In the genomic region with DNA sequence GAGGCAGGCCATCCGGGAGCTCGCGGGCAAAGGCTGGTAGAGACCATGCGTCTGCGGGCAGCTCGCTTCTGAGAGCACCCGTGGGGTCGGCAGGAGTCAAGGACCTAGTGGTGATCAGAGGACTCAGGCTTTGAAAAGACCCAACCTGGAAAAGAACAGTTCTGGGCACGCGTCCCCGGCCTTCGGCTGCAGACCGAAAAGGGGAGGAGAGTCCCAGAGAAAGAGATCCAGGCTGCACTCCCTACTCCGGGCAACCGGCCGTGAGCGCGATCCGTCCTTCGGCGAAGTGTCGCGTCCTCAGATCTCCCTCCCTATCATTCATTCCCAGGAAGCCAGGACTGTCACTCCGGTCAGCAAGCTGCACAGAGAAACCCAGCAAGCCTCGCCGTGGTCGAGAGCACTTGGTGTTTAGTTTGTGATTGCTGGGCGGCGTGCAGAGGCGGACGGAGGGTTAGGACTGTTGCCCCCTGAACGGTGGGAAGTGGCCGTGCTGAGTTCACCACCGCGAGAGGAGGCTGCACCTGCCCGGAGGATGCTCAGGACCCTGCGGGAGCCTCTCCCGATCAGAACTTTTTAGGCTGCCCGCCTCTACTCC, we compare ENCODE assay signal across 9 mouse cellular contexts. TPM values are rescaled to one million over a fixed set of nuclear protein-coding genes. Genes with fewer than 3 reads are reported as not detected.
DNase-seq lines count a peak whose midpoint lies in the region; ATAC-seq lines count a peak whose summit lies in the region.
"Had no signal": no experiment of that assay in that cellular context is flagged by ENCODE, and none has a peak within 500 bp of the region (broad histone marks: within the 10 kb centered on the region; RNA-seq: fewer than 3 reads in every experiment).

No protein-coding gene starts in this region.

- no peaks in the 10 kb centered on the region for H3K36me3 ChIP-seq in neural tube, embryonic 14.5 days (ENCODE audit: control insufficient read depth, insufficient read depth, low read length)

- intact Hi-C loops in left cerebral cortex, postnatal 4 days (cut with DNase I), result loop anchor here (2.0 to 10.0 kb wide), 5 partner anchors 176 to 520 kb away; no protein-coding TSS in a partner anchor

- H3K27ac ChIP-seq in neural tube, embryonic 14.5 days (ENCODE audit: low read depth, low read length), result peak overlapping the region; percentile 98
- H3K27ac ChIP-seq: macrophage had no signal

- H3K9ac ChIP-seq in neural tube, embryonic 14.5 days (replicated peaks; ENCODE audit: low read depth, low read length), result peak overlapping the region; percentile 93

- peak overlapping the region; percentile 86 for H3K4me3 ChIP-seq in neural tube, embryonic 14.5 days (ENCODE audit: low read depth, low read length)

- no peaks in the 10 kb centered on the region for H3K9me3 ChIP-seq in neural tube, embryonic 14.5 days (ENCODE audit: control insufficient read depth, low read length)

- under 1% methylated on average over 39 of the region's 39 CpGs for WGBS in neural tube, embryonic 14.5 days

- H3K4me1 ChIP-seq in neural tube, embryonic 14.5 days (ENCODE audit: control insufficient read depth, insufficient read depth, low read length), result peaks cover 13% of the 10 kb centered on the region

- H3K27me3 ChIP-seq in neural tube, embryonic 14.5 days (ENCODE audit: control insufficient read depth, insufficient read depth, low read length), result 0 out of 2 replicates have a peak, but pooled peaks cover 3% of the 10 kb centered on the region

- DNase-seq in cerebellum, adult 9-10 months, result no peak
- DNase-seq in ovary, postnatal 10 days (ENCODE audit: low spot score), result peak; percentile 1
- no peak for DNase-seq in ovary, postnatal 14 days (ENCODE audit: low spot score)
- peak; percentile 33 for DNase-seq in gastrocnemius, postnatal 10 days
- DNase-seq in left cerebral cortex, postnatal 4 days, result peak; percentile 64
- no peak for DNase-seq in spleen, postnatal 36 days (ENCODE audit: low spot score in 2 of 2)

- peak; percentile 1; the same call in 1 of the 2 replicates for ATAC-seq in cerebellum, adult (ENCODE audit: insufficient number of reproducible peaks, low FRiP score, low TSS enrichment)
- peak; percentile 7 for ATAC-seq in neural tube, embryonic 14.5 days (ENCODE audit: low read depth)

- H3K4me2 ChIP-seq in neural tube, embryonic 14.5 days (ENCODE audit: low read depth, low read length), result peak overlapping the region; percentile 84

RNA-seq across cellular contexts. Expression of a gene that starts 0.7 kb away (rescaled TPM):
- 1 to 10 TPM; 3.9 to 5.3 TPM for total RNA-seq in gastrocnemius, postnatal 10 days (2021)
- total RNA-seq in left cerebral cortex, postnatal 4 days (2021), result 100 to 1,000 TPM; 258 to 291 TPM
- polyA plus RNA-seq in neural tube, embryonic 14.5 days (2014; fragmentation: Nextera tagmentation; extraction: Ambion mirVana), result 47.8 and 48.9 TPM in 2 replicates
- polyA plus RNA-seq: macrophage had no signal

Comparison
In these comparisons a context has a peak if more than half of its experiments do, and no peak if none do; other contexts are left out.
1. DNase-seq: peak in ovary, postnatal 10 days (single experiment), gastrocnemius, postnatal 10 days (single experiment) and left cerebral cortex, postnatal 4 days (single experiment); none in cerebellum, adult 9-10 months (single experiment), ovary, postnatal 14 days (single experiment) and spleen, postnatal 36 days (0 of 2).
2. RNA of a gene that starts 0.7 kb away (total RNA-seq): 258 to 291 TPM in left cerebral cortex, postnatal 4 days; 3.9 to 5.3 TPM in gastrocnemius, postnatal 10 days; every median in the first group is over 10 times any median in the second.